Mouse (Mus musculus) kidney, adult 10 weeks (tissue): ENCODE measurements around the gene Rem1. TPM values are rescaled to one million over a fixed set of nuclear protein-coding genes. Genes with fewer than 3 reads are reported as not detected.

Experiments
- polyA plus RNA-seq: library from polyadenylated mRNA; stranded (reverse); fragments of 350-450 nt; fragmentation: Illumina TruSeq; extraction: RNeasy Lipid Tissue Mini Kit (QIAGEN cat#74804); gene quantifications from one replicate; pipeline ENCODE4 v1.2.3, GENCODE M21; 2014; ENCODE audit warnings: low read depth, low replicate concordance

Rem1 gene
- polyA plus RNA-seq = 1.3 TPM

GRCm38 (mm10) chr2:152626774-152627591, at the start of gene Rem1:
Rem1 (plus strand) TSS chr2:152626951.

DNA sequence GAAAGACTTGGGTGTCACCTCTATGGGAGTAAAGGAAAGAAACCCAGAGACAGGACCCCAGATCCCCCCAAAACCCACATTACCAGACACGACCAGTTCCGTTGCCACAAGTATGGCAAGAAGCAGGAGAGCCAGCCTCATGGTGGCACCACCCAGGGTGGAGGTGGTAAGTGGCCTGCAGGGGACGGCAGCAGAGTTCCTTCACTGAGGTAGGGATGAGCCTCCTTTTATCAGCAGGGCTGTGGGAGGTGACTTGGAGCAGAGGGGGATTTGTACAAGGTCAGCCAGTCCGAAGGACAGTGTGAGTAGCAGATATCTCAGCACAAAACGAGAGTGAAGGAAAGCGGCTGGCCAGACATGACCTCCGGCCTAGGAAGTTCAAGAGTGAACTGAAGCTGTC, 46.6 kb upstream of the Rem1 start, which contains the start of gene Defb19:
Gene Defb19 (minus strand): TSS at position 206 of the 400 bp plus-strand sequence.

DNA sequence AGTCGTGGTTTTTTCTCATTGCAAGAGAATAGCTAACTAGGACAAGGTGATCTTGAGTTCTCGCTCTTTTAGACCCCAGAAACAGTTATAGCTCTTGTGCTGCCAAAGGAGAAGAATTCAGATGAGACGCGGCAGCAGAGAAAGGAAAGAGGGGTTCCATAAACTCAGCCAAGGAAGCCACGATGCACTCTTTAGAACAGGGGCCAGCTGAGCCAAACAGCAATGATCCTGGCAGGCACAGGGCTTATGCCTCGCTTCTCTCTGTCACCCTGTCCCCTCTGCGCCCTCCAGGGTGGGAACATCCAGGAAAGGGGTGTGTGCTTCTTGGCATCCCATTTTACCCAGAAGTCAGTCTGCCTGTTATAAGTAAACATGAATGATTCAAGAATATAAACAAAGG, 27.5 kb upstream of the Rem1 start, which contains the start of gene Defb45:
Gene Defb45 (minus strand): TSS at position 101 of the 400 bp plus-strand sequence.

GRCm38 (mm10) chr2:152604057-152604456, 22.7 kb upstream of the Rem1 start, which contains the start of gene Defb36:
Defb36 (plus strand) TSS chr2:152604327.

GRCm38 (mm10) chr2:152622953-152623352, 3.8 kb upstream of the Rem1 start, which contains the start of gene Defb25:
Defb25 (minus strand) TSS chr2:152623053.

DNA sequence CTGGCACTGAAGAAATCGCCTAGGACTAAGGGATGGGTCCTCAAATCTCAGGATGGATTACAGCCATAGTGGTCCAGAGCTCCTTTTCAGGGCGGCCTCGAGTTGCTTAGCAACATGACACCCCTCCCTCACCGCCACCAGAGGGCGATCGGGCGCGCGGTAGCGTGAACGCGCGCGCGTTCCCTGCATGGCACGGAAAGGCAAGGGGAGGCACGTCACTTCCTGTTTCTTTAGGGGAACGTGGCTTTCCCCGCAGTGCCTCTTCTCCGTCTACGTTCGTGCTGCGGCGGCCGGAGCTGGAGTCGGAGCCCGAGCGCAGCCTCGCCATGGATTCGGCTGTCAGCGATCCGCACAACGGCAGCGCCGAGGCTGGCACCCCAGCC, 42.5 kb downstream of the Rem1 start, which contains the start of gene H13:
Gene H13 (plus strand): TSS at position 206 of the 383 bp plus-strand sequence.

Other genes starting within 250 kb of the Rem1 start
- gene Sox12, start 228.9 kb upstream of the Rem1 start, polyA plus RNA-seq = 0.40 TPM
- 3.2 TPM for gene Zcchc3, start 211.9 kb upstream of the Rem1 start, polyA plus RNA-seq
- gene 6820408C15Rik, start 211.4 kb upstream of the Rem1 start, polyA plus RNA-seq = 0.36 TPM
- gene Defb23, start 162.3 kb upstream of the Rem1 start, polyA plus RNA-seq = not detected
- gene Defb20, start 149.9 kb upstream of the Rem1 start, polyA plus RNA-seq = not detected
- gene Defb22, start 136.8 kb upstream of the Rem1 start, polyA plus RNA-seq = not detected
- 2.1 TPM for gene Defb26, start 115.3 kb upstream of the Rem1 start, polyA plus RNA-seq
- gene Defb28, start 108.7 kb upstream of the Rem1 start, polyA plus RNA-seq = not detected
- 44.8 TPM for gene Defb29, start 86.9 kb upstream of the Rem1 start, polyA plus RNA-seq
- not detected for gene Gm17416, start 57.6 kb upstream of the Rem1 start, polyA plus RNA-seq
- gene Defb21, start 54.2 kb upstream of the Rem1 start, polyA plus RNA-seq = not detected
- gene Defb19, start 46.6 kb upstream of the Rem1 start, polyA plus RNA-seq = not detected
- not detected for gene Defb45, start 27.6 kb upstream of the Rem1 start, polyA plus RNA-seq
- gene Defb36, start 22.6 kb upstream of the Rem1 start, polyA plus RNA-seq = not detected
- gene Defb25, start 3.9 kb upstream of the Rem1 start, polyA plus RNA-seq = not detected
- 32.4 TPM for gene H13, start 42.5 kb downstream of the Rem1 start, polyA plus RNA-seq
- 24.4 TPM for gene Mcts2, start 60.1 kb downstream of the Rem1 start, polyA plus RNA-seq
- 27.5 TPM for gene Id1, start 109.3 kb downstream of the Rem1 start, polyA plus RNA-seq
- not detected for gene Cox4i2, start 127.2 kb downstream of the Rem1 start, polyA plus RNA-seq
- gene Bcl2l1, start 204.8 kb downstream of the Rem1 start, polyA plus RNA-seq = 36.9 TPM
- 1.5 TPM for gene Tpx2, start 221.0 kb downstream of the Rem1 start, polyA plus RNA-seq